Mouse (Mus musculus) lung, embryonic 15.5 days (tissue): Measurements from ENCODE around the gene Nvl. TPM values are rescaled to one million over a fixed set of nuclear protein-coding genes. Genes with fewer than 3 reads are reported as not detected.

ENCODE experiments used
- ATAC-seq: fragments of 200-750 bp; cut with Nextera tagmentation; 2 replicates; pipeline ENCODE4 v1.8.0; 2017; ENCODE audit warnings: moderate number of reproducible peaks, borderline replicate concordance; ENCODE audit not compliant: low FRiP score, low TSS enrichment; ENCODE audit errors: extremely low read depth
- H3K27ac ChIP-seq: fragments of 300-500 bp; sonication (generic); 2 replicates; pipeline ENCODE4 v1.5.1; 2015; ENCODE audit warnings: moderate library complexity, mild to moderate bottlenecking, inconsistent platforms
- H3K27me3 ChIP-seq: fragments of 300-500 bp; sonication (generic); 2 replicates; pipeline ENCODE4 v1.6.1; 2015; ENCODE audit warnings: inconsistent platforms
- H3K36me3 ChIP-seq: fragments of 300-500 bp; sonication (generic); 2 replicates; pipeline ENCODE4 v1.6.1; 2015; ENCODE audit warnings: inconsistent platforms
- H3K4me1 ChIP-seq: fragments of 300-500 bp; sonication (generic); 2 replicates; pipeline ENCODE4 v1.6.1; 2015; ENCODE audit warnings: inconsistent platforms
- H3K4me2 ChIP-seq: fragments of 300-500 bp; sonication (generic); 2 replicates; pipeline ENCODE4 v1.6.1; 2015; ENCODE audit warnings: inconsistent platforms, mild to moderate bottlenecking, moderate library complexity
- H3K4me3 ChIP-seq: fragments of 300-500 bp; sonication (generic); 2 replicates; pipeline ENCODE4 v1.5.1; 2015; ENCODE audit warnings: mild to moderate bottlenecking, inconsistent platforms
- H3K9ac ChIP-seq: fragments of 300-500 bp; sonication (generic); 2 replicates; pipeline ENCODE4 v1.6.1; 2015; ENCODE audit warnings: inconsistent platforms
- H3K9me3 ChIP-seq: fragments of 300-500 bp; sonication (generic); 2 replicates; pipeline ENCODE4 v1.6.1; 2016; ENCODE audit warnings: inconsistent platforms
- WGBS: fragments of 180-500 bp; shearing (Covaris S2); methylation state at CpG from one replicate; pipeline ENCODE4 v1.1.7; 2015; 5-methylcytosine and 5-hydroxymethylcytosine counted together
- polyA plus RNA-seq: library from polyadenylated mRNA; unstranded; fragments of >200 nt; fragmentation: Nextera tagmentation; extraction: Ambion mirVana; gene quantifications from 2 replicates; pipeline ENCODE4 v1.2.1, GENCODE M21; 2015

Gene Nvl
- polyA plus RNA-seq, 1 experiment from 2014 or later, result 30.4 TPM

GRCm38 (mm10) chr1:181144966-181145365 is 962 bp upstream of the Nvl start:
- WGBS, result 8% methylated on average over 12 of the region's 12 CpGs
- peak overlapping the region; percentile 73 for H3K9ac ChIP-seq
- H3K4me3 ChIP-seq, result peak overlapping the region; percentile 85
- no peaks in the 10 kb centered on the region for H3K27me3 ChIP-seq
- ATAC-seq, result no peak
- H3K9me3 ChIP-seq, result no peaks in the 10 kb centered on the region
- peak overlapping the region; percentile 56 for H3K4me2 ChIP-seq
- peak overlapping the region; percentile 73; the same call in 1 of the 2 replicates for H3K27ac ChIP-seq
- H3K36me3 ChIP-seq, result peaks cover 15% of the 10 kb centered on the region
- H3K4me1 ChIP-seq, result peaks cover 18% of the 10 kb centered on the region

- ATAC-seq, result peak; percentile 52
- Histone ChIP-seq H3K9me3 (no peaks in the 10 kb centered on the region), H3K4me1 (peaks cover 18% of the 10 kb centered on the region), H3K9ac (peak overlapping the region; percentile 73), H3K36me3 (peaks cover 26% of the 10 kb centered on the region), H3K27me3 (no peaks in the 10 kb centered on the region), H3K27ac (peak overlapping the region; percentile 73), H3K4me2 (peak overlapping the region; percentile 68), H3K4me3 (peak overlapping the region; percentile 85)
- 0% methylated on average over 12 of the region's 12 CpGs for WGBS
Measured at GRCm38 (mm10) chr1:181143609-181143949, 425 bp downstream of the Nvl start.

- Histone ChIP-seq H3K9me3 (no peaks in the 10 kb centered on the region), H3K4me2 (no peak overlapping the region), H3K36me3 (peaks cover 59% of the 10 kb centered on the region), H3K9ac (no peak overlapping the region), H3K27me3 (no peaks in the 10 kb centered on the region), H3K4me1 (peaks cover 8% of the 10 kb centered on the region), H3K4me3 (no peak overlapping the region), H3K27ac (no peak overlapping the region)
- ATAC-seq, result no peak
- 93% methylated on average over 7 of the region's 7 CpGs for WGBS
Measured at GRCm38 (mm10) chr1:181138730-181139129, 5.3 kb downstream of the Nvl start.

- H3K4me2 ChIP-seq, result no peak overlapping the region
- H3K4me3 ChIP-seq, result no peak overlapping the region
- no peaks in the 10 kb centered on the region for H3K27me3 ChIP-seq
- 85% methylated on average over 6 of the region's 6 CpGs for WGBS
- peaks cover 74% of the 10 kb centered on the region for H3K36me3 ChIP-seq
- no peak overlapping the region for H3K27ac ChIP-seq
- no peak overlapping the region for H3K9ac ChIP-seq
- no peak for ATAC-seq
- no peaks in the 10 kb centered on the region for H3K9me3 ChIP-seq
- no peaks in the 10 kb centered on the region for H3K4me1 ChIP-seq
Measured at GRCm38 (mm10) chr1:181131915-181132314, 12.1 kb downstream of the Nvl start.

- WGBS, result 86% methylated on average over 9 of the region's 9 CpGs
- Histone ChIP-seq H3K27me3 (no peaks in the 10 kb centered on the region), H3K27ac (no peak overlapping the region), H3K4me2 (no peak overlapping the region), H3K4me3 (no peak overlapping the region), H3K9ac (no peak overlapping the region), H3K36me3 (peaks cover 78% of the 10 kb centered on the region), H3K9me3 (no peaks in the 10 kb centered on the region), H3K4me1 (no peaks in the 10 kb centered on the region)
- no peak for ATAC-seq
Measured at GRCm38 (mm10) chr1:181126766-181127165, 17.2 kb downstream of the Nvl start.

GRCm38 (mm10) chr1:181125916-181126315 is 18.1 kb downstream of the Nvl start:
- Histone ChIP-seq H3K4me2 (no peak overlapping the region), H3K4me3 (no peak overlapping the region), H3K27ac (no peak overlapping the region), H3K4me1 (no peaks in the 10 kb centered on the region), H3K9ac (no peak overlapping the region), H3K36me3 (peaks cover 80% of the 10 kb centered on the region), H3K9me3 (no peaks in the 10 kb centered on the region), H3K27me3 (no peaks in the 10 kb centered on the region)
- WGBS, result 95% methylated on average over 3 of the region's 3 CpGs
- ATAC-seq, result no peak

- Histone ChIP-seq H3K27me3 (no peaks in the 10 kb centered on the region), H3K36me3 (peaks cover 78% of the 10 kb centered on the region), H3K9ac (no peak overlapping the region), H3K9me3 (no peaks in the 10 kb centered on the region), H3K4me3 (no peak overlapping the region), H3K4me1 (no peaks in the 10 kb centered on the region), H3K27ac (no peak overlapping the region), H3K4me2 (no peak overlapping the region)
- 85% methylated on average over 2 of the region's 2 CpGs for WGBS
- no peak for ATAC-seq
Measured at GRCm38 (mm10) chr1:181124145-181124544, 19.9 kb downstream of the Nvl start.

- H3K36me3 ChIP-seq, result peaks cover 58% of the 10 kb centered on the region
- H3K4me1 ChIP-seq, result no peaks in the 10 kb centered on the region
- no peak overlapping the region for H3K9ac ChIP-seq
- no peak for ATAC-seq
- H3K27ac ChIP-seq, result no peak overlapping the region
- no peaks in the 10 kb centered on the region for H3K27me3 ChIP-seq
- H3K4me3 ChIP-seq, result no peak overlapping the region
- H3K9me3 ChIP-seq, result no peaks in the 10 kb centered on the region
- no peak overlapping the region for H3K4me2 ChIP-seq
- WGBS, result 90% methylated on average over 4 of the region's 4 CpGs
Measured at GRCm38 (mm10) chr1:181117112-181117511, 26.9 kb downstream of the Nvl start.

GRCm38 (mm10) chr1:181090048-181090447 is 54.0 kb downstream of the Nvl start:
- Histone ChIP-seq H3K9me3 (no peaks in the 10 kb centered on the region), H3K4me1 (no peaks in the 10 kb centered on the region), H3K4me2 (no peak overlapping the region), H3K27me3 (no peaks in the 10 kb centered on the region), H3K36me3 (peaks cover 36% of the 10 kb centered on the region), H3K4me3 (no peak overlapping the region), H3K9ac (no peak overlapping the region), H3K27ac (no peak overlapping the region)
- 70% methylated on average over 12 of the region's 12 CpGs for WGBS
- ATAC-seq, result no peak

- no peaks in the 10 kb centered on the region for H3K4me1 ChIP-seq
- no peaks in the 10 kb centered on the region for H3K27me3 ChIP-seq
- no peak for ATAC-seq
- WGBS, result 38% methylated on average over 2 of the region's 2 CpGs
- no peak overlapping the region for H3K9ac ChIP-seq
- no peak overlapping the region for H3K27ac ChIP-seq
- H3K9me3 ChIP-seq, result no peaks in the 10 kb centered on the region
- H3K4me3 ChIP-seq, result no peak overlapping the region
- H3K36me3 ChIP-seq, result no peaks in the 10 kb centered on the region
- H3K4me2 ChIP-seq, result no peak overlapping the region
Measured at GRCm38 (mm10) chr1:181084021-181084420, 60.0 kb downstream of the Nvl start.

GRCm38 (mm10) chr1:181073075-181073474 is 70.9 kb downstream of the Nvl start:
- Histone ChIP-seq H3K36me3 (no peaks in the 10 kb centered on the region), H3K27me3 (no peaks in the 10 kb centered on the region), H3K4me1 (no peaks in the 10 kb centered on the region), H3K9me3 (no peaks in the 10 kb centered on the region), H3K4me2 (no peak overlapping the region), H3K27ac (no peak overlapping the region), H3K4me3 (no peak overlapping the region), H3K9ac (no peak overlapping the region)
- ATAC-seq, result no peak
- 39% methylated on average over 5 of the region's 5 CpGs for WGBS

- Histone ChIP-seq H3K27ac (no peak overlapping the region), H3K9ac (no peak overlapping the region), H3K27me3 (no peaks in the 10 kb centered on the region), H3K4me2 (no peak overlapping the region), H3K36me3 (no peaks in the 10 kb centered on the region), H3K4me3 (no peak overlapping the region), H3K4me1 (no peaks in the 10 kb centered on the region), H3K9me3 (no peaks in the 10 kb centered on the region)
- WGBS, result 63% methylated on average over 11 of the region's 11 CpGs
- no peak for ATAC-seq
Measured at GRCm38 (mm10) chr1:181069671-181070070, 74.3 kb downstream of the Nvl start.

GRCm38 (mm10) chr1:181068344-181068743 is 75.7 kb downstream of the Nvl start:
- no peak overlapping the region for H3K4me3 ChIP-seq
- no peaks in the 10 kb centered on the region for H3K4me1 ChIP-seq
- ATAC-seq, result no peak
- H3K36me3 ChIP-seq, result no peaks in the 10 kb centered on the region
- WGBS, result 69% methylated on average over 1 of the region's 1 CpGs
- no peak overlapping the region for H3K27ac ChIP-seq
- no peaks in the 10 kb centered on the region for H3K27me3 ChIP-seq
- H3K4me2 ChIP-seq, result no peak overlapping the region
- no peaks in the 10 kb centered on the region for H3K9me3 ChIP-seq
- H3K9ac ChIP-seq, result no peak overlapping the region
